Mouse (Mus musculus) B cell, adult 2 months (primary cell): Measurements from ENCODE around the gene Gstm4.

ENCODE experiments used
- DNase-seq, 2 experiments: peaks; one replicate each; pipeline ENCODE4 v3.0.0; 2022

Gene Gstm4

GRCm38 (mm10) chr3:108044394-108045140 is at the start of gene Gstm4:
Gstm4 (minus strand) TSS chr3:108044894.
- DNase-seq, result peak; percentile 81 to 82

GRCm38 (mm10) chr3:108094146-108094545 is 49.5 kb upstream of the Gstm4 start:
- no peak for DNase-seq

GRCm38 (mm10) chr3:108093306-108093705 is 48.6 kb upstream of the Gstm4 start:
- no peak for DNase-seq

GRCm38 (mm10) chr3:108092536-108093115 is 47.9 kb upstream of the Gstm4 start, which contains the start of gene Gnat2:
Gnat2 (plus strand) TSS chr3:108092789.
- DNase-seq, result no peak

- DNase-seq, result no peak
Measured at GRCm38 (mm10) chr3:108092030-108092429, 47.3 kb upstream of the Gstm4 start.

- DNase-seq, result no peak
Measured at GRCm38 (mm10) chr3:108090561-108090960, 45.9 kb upstream of the Gstm4 start.

- no peak for DNase-seq
Measured at GRCm38 (mm10) chr3:108089916-108090315, 45.2 kb upstream of the Gstm4 start.

- no peak for DNase-seq
Measured at GRCm38 (mm10) chr3:108088842-108089380, 44.2 kb upstream of the Gstm4 start.

- no peak for DNase-seq
Measured at GRCm38 (mm10) chr3:108087329-108087728, 42.6 kb upstream of the Gstm4 start.

- DNase-seq, result peak; percentile 61
Measured at GRCm38 (mm10) chr3:108086470-108086979, 41.8 kb upstream of the Gstm4 start, which contains the start of gene Ampd2. Ampd2 (minus strand) TSS chr3:108086651.

GRCm38 (mm10) chr3:108085721-108086469 is 41.2 kb upstream of the Gstm4 start:
- peak; percentile 29 to 30 for DNase-seq

GRCm38 (mm10) chr3:108085281-108085720 is 40.6 kb upstream of the Gstm4 start:
- peak; percentile 81 for DNase-seq

GRCm38 (mm10) chr3:108084767-108085270 is 40.1 kb upstream of the Gstm4 start:
- DNase-seq, result no peak

GRCm38 (mm10) chr3:108083904-108084407 is 39.3 kb upstream of the Gstm4 start:
- DNase-seq, result no peak

GRCm38 (mm10) chr3:108083161-108083560 is 38.5 kb upstream of the Gstm4 start:
- no peak for DNase-seq

- DNase-seq, result no peak
Measured at GRCm38 (mm10) chr3:108082251-108082875, 37.7 kb upstream of the Gstm4 start.

GRCm38 (mm10) chr3:108081681-108082080 is 37.0 kb upstream of the Gstm4 start:
- DNase-seq, result no peak

- no peak for DNase-seq
Measured at GRCm38 (mm10) chr3:108076836-108077235, 32.1 kb upstream of the Gstm4 start.

- no peak for DNase-seq
Measured at GRCm38 (mm10) chr3:108072983-108073569, 28.4 kb upstream of the Gstm4 start.

GRCm38 (mm10) chr3:108070295-108071293 is 25.9 kb upstream of the Gstm4 start:
- DNase-seq, result peak; percentile 87
